ENCODE assay signal across 8 mouse cellular contexts in the genomic region with DNA sequence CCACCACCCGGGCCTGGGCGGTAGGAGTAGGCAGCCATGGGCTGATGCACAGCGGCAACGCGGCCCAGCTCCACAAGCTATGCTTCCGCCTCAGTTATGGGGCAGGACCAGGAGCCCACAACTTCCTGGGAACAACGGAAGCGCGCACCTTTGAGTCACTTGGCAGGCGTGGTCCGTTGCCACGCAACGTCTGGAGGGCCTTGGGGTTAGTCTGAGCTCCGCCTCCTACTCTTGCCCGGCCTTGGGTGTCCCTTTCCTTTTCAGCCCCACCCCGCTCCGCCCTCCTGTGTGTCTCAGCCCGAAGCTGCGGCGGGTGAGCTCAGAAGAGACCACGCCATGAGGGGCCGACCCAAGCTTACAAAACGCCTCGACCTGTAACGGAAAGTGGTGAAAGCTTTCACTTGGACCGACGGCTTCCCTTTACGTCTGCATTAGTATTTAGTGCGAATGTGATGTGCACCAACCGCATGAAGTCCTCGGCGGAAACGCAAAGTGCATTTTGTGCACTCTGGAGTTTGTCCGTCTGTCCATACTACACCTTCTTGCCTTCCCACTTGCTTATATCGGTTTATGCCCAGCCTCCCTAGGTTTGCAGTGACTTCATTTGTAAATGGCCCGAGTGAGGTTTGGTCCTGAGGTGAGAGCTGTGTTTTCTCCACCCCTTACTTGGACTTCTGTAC. TPM values are rescaled to one million over a fixed set of nuclear protein-coding genes. Genes with fewer than 3 reads are reported as not detected.
DNase-seq lines count a peak whose midpoint lies in the region; ATAC-seq lines count a peak whose summit lies in the region.

Gene Pdcd6 (minus strand): TSS at position 411 of the 680 bp plus-strand sequence.

- ATAC-seq in inflammation-experienced regulatory T-cells, adult 6 months = peak; percentile 99
- ATAC-seq in megakaryocyte-erythroid progenitor cell, adult 5-6 weeks (replicated peaks; ENCODE audit: low FRiP score, low TSS enrichment, poor library complexity, severe bottlenecking) = peak; percentile 99

- peak; percentile 98 for DNase-seq in adrenal gland, adult (ENCODE audit: inconsistent age in 2 of 2, low spot score in 1 of 2)
- DNase-seq in embryo, embryonic 10.5 days (ENCODE audit: low spot score) = peak; percentile 98
- peak; percentile 93 for DNase-seq in gastrocnemius, postnatal 14 days
- peak; percentile 86 to 94 for DNase-seq in left cerebral cortex, postnatal 10 days (ENCODE audit: extremely low spot score in 1 of 2, low spot score in 2 of 2)
- peak; percentile 91 for DNase-seq in right cerebral cortex, postnatal 25 days
- peak; percentile 90 to 93 for DNase-seq in urinary bladder, postnatal 4 days (ENCODE audit: low spot score in 2 of 2)

- intact Hi-C loops in gastrocnemius, postnatal 14 days (cut with DNase I; ENCODE audit: low total_unique reads) = no loop called here
- intact Hi-C loops in left cerebral cortex, postnatal 10 days (cut with DNase I) = no loop called here

RNA-seq across cellular contexts. Expression of gene Pdcd6, which starts in this region (rescaled TPM):
- 10 to 100 TPM; 20.9 to 24.7 TPM for total RNA-seq in gastrocnemius, postnatal 14 days (2021)
- polyA plus RNA-seq in inflammation-experienced regulatory T-cells, adult 6 months (2017; shearing (Covaris generic)) = 100 to 1,000 TPM; 181 to 205 (median 183) TPM
- 10 to 100 TPM; 71.3 to 73.2 TPM for total RNA-seq in left cerebral cortex, postnatal 10 days (2021)
- total RNA-seq in megakaryocyte-erythroid progenitor cell, adult 5-6 weeks (2014; fragmentation: Nextera tagmentation) = 102 and 146 TPM in 2 replicates
- 107 and 126 TPM in 2 replicates for total RNA-seq in megakaryocyte-erythroid progenitor cell, adult 5-6 weeks (2017)

Comparison
In these comparisons a context has a peak if more than half of its experiments do, and no peak if none do; other contexts are left out.
1. Peak in every context shown above with its lines: DNase-seq and ATAC-seq.